Mouse (Mus musculus): ENCODE data around the gene Copb1. TPM values are rescaled to one million over a fixed set of nuclear protein-coding genes. Genes with fewer than 3 reads are reported as not detected.
A peak's percentile ranks its signal among the peaks of the same experiment; 100 is the strongest.
"Not testable (repeated sequence)": the region's sequence is repeated elsewhere in the genome, so short reads cannot be mapped to it uniquely, and the experiment has no call there.

Gene Copb1
- polyA plus RNA-seq, 1 experiment from 2014 or later = 47.2 TPM

- Histone ChIP-seq H3K36me3 (replicated peaks) (peaks cover 33% of the 10 kb centered on the region), H3K4me3 (replicated peaks) (no peak overlapping the region), H3K27me3 (no peaks in the 10 kb centered on the region), H3K9ac (no peak overlapping the region), H3K4me2 (no peak overlapping the region), H3K9me3 (replicated peaks) (no peaks in the 10 kb centered on the region), H3K4me1 (replicated peaks) (no peaks in the 10 kb centered on the region), H3K27ac (replicated peaks) (no peak overlapping the region)
- 29% methylated on average over 2 of the region's 2 CpGs for WGBS (ENCODE audit: insufficient replicate concordance)
- ATAC-seq (ENCODE audit: insufficient read depth) = no peak
These were observed 37.6 kb downstream of the Copb1 start for GRCm38 (mm10) chr7:114216908-114217307.

DNA sequence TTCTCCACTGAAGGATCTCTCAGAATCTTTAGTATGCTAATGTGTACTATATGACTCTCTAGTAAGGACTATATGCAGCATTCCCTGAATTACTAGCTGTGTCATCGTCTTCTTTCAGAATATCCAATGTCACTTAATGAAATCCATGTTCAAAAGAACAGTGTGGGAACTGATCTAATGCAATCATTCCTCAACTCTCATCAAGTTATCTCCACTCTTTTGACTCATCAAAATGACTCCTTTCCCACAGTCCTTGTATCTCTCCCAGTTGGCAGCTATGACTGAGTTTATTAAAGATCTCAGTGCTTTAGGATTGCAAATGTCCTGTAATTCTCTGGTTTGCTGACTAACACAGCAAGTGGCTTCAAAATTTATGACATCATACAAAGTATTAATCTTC lies 40.1 kb downstream of the Copb1 start:
- no peak overlapping the region for H3K27ac ChIP-seq (replicated peaks)
- H3K4me3 ChIP-seq (replicated peaks) = no peak overlapping the region
- H3K9me3 ChIP-seq (replicated peaks) = no peaks in the 10 kb centered on the region
- 77% methylated on average over 1 of the region's 1 CpGs for whole genome bisulfite sequencing (ENCODE audit: insufficient replicate concordance)
- no peak overlapping the region for H3K4me2 ChIP-seq
- no peaks in the 10 kb centered on the region for H3K27me3 ChIP-seq
- no peak for ATAC-seq (ENCODE audit: insufficient read depth)
- H3K36me3 ChIP-seq (replicated peaks) = peaks cover 23% of the 10 kb centered on the region
- no peaks in the 10 kb centered on the region for H3K4me1 ChIP-seq (replicated peaks)
- no peak overlapping the region for H3K9ac ChIP-seq

DNA sequence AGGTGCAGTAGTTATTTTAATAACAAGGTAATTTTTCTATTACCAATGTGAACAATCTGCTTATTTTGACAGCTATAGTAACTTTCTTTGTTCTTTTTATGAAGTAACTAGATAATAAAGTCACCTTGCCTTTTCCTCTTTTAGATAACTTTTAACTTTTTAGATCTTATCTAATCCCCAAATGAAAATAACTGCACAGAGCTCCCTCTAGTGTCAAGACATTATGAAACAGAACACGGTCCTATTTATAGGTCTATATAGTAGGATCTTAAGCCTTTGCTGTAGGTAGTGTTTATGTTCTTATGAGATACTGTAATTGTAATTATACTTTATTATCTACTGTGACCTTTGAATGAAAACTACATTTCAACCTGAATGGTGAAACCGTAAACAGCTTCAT lies 41.0 kb downstream of the Copb1 start:
- WGBS (ENCODE audit: insufficient replicate concordance) = 49% methylated on average over 2 of the region's 2 CpGs
- no peak overlapping the region for H3K27ac ChIP-seq (replicated peaks)
- ATAC-seq (ENCODE audit: insufficient read depth) = no peak
- H3K4me1 ChIP-seq (replicated peaks) = no peaks in the 10 kb centered on the region
- no peak overlapping the region for H3K4me3 ChIP-seq (replicated peaks)
- H3K9ac ChIP-seq = no peak overlapping the region
- no peaks in the 10 kb centered on the region for H3K27me3 ChIP-seq
- H3K9me3 ChIP-seq (replicated peaks) = no peaks in the 10 kb centered on the region
- H3K36me3 ChIP-seq (replicated peaks) = peaks cover 23% of the 10 kb centered on the region
- no peak overlapping the region for H3K4me2 ChIP-seq

DNA sequence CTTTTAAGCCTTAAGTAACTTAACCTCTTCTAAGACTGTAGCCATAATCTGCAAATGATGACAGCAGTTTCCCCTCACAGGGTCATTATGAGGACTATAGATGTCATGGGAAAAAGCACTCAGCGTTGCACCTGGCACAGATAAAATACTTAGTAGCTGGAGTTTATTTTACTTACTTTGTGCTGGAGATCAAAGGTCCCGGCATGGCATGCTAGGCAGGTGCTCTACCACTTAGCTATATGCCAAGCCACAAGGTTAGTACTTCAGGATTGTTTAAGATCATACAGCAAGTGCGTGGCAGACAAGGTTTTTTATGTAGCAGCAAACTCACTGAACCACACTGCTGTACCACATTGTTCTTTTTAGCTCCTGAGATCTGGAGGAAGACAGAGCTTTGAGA lies 43.9 kb downstream of the Copb1 start:
- no peak for ATAC-seq (ENCODE audit: insufficient read depth)
- Histone ChIP-seq H3K36me3 (replicated peaks) (peaks cover 15% of the 10 kb centered on the region), H3K4me3 (replicated peaks) (no peak overlapping the region), H3K4me2 (no peak overlapping the region), H3K27ac (replicated peaks) (no peak overlapping the region), H3K9ac (no peak overlapping the region), H3K9me3 (replicated peaks) (no peaks in the 10 kb centered on the region), H3K4me1 (replicated peaks) (no peaks in the 10 kb centered on the region), H3K27me3 (no peaks in the 10 kb centered on the region)
- 72% methylated on average over 3 of the region's 3 CpGs for WGBS (ENCODE audit: insufficient replicate concordance)

GRCm38 (mm10) chr7:114209841-114210240 lies 44.7 kb downstream of the Copb1 start:
- H3K36me3 ChIP-seq (replicated peaks) = peaks cover 13% of the 10 kb centered on the region
- 74% methylated on average over 1 of the region's 1 CpGs for WGBS (ENCODE audit: insufficient replicate concordance)
- H3K9ac ChIP-seq = no peak overlapping the region
- no peak overlapping the region for H3K27ac ChIP-seq (replicated peaks)
- no peak for ATAC-seq (ENCODE audit: insufficient read depth)
- H3K27me3 ChIP-seq = no peaks in the 10 kb centered on the region
- no peak overlapping the region for H3K4me2 ChIP-seq
- H3K4me3 ChIP-seq (replicated peaks) = no peak overlapping the region
- H3K4me1 ChIP-seq (replicated peaks) = no peaks in the 10 kb centered on the region
- H3K9me3 ChIP-seq (replicated peaks) = no peaks in the 10 kb centered on the region

- Histone ChIP-seq H3K36me3 (replicated peaks) (no peaks in the 10 kb centered on the region), H3K4me3 (replicated peaks) (no peak overlapping the region), H3K4me2 (0 out of 2 replicates have a peak overlapping the region, but pooled peaks have one; percentile 18), H3K4me1 (replicated peaks) (peaks cover 13% of the 10 kb centered on the region), H3K9ac (no peak overlapping the region), H3K27me3 (no peaks in the 10 kb centered on the region), H3K27ac (replicated peaks) (0 out of 2 replicates have a peak overlapping the region, but pooled peaks have one; percentile 48), H3K9me3 (replicated peaks) (no peaks in the 10 kb centered on the region)
- 43% methylated on average over 9 of the region's 9 CpGs for WGBS (ENCODE audit: insufficient replicate concordance)
- no peak for ATAC-seq (ENCODE audit: insufficient read depth)
These were observed 50.8 kb downstream of the Copb1 start for GRCm38 (mm10) chr7:114203491-114204359.

DNA sequence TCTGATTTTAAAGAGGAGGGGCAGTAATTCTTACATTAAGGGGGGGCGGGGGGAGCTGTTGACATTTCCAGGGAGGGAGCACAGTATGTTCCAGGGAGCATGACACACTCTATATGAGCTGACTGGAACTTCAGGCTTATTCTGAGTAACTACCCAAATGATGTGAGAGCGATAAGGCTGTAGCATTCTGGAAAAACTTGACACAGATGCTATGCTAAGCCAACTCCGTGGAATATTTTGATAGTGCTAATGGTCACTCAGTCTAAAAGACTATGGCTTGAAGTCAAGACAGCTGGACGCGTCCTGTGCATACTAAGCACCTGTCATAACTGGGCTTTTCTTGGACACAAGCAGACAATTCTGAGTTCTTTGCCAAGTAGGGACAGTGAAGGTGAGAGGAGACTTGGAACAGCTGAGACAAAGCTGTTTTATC lies 51.5 kb downstream of the Copb1 start:
- Histone ChIP-seq H3K4me3 (replicated peaks) (no peak overlapping the region), H3K4me2 (no peak overlapping the region), H3K27ac (replicated peaks) (no peak overlapping the region), H3K9ac (no peak overlapping the region), H3K36me3 (replicated peaks) (no peaks in the 10 kb centered on the region), H3K27me3 (no peaks in the 10 kb centered on the region), H3K9me3 (replicated peaks) (no peaks in the 10 kb centered on the region), H3K4me1 (replicated peaks) (peaks cover 13% of the 10 kb centered on the region)
- no peak for ATAC-seq (ENCODE audit: insufficient read depth)
- 65% methylated on average over 5 of the region's 5 CpGs for WGBS (ENCODE audit: insufficient replicate concordance)

- H3K9me3 ChIP-seq (replicated peaks) = no peaks in the 10 kb centered on the region
- no peaks in the 10 kb centered on the region for H3K27me3 ChIP-seq
- ATAC-seq (ENCODE audit: insufficient read depth) = no peak
- H3K4me1 ChIP-seq (replicated peaks) = peaks cover 13% of the 10 kb centered on the region
- H3K27ac ChIP-seq (replicated peaks) = no peak overlapping the region
- H3K9ac ChIP-seq = no peak overlapping the region
- no peak overlapping the region for H3K4me3 ChIP-seq (replicated peaks)
- no peaks in the 10 kb centered on the region for H3K36me3 ChIP-seq (replicated peaks)
- 68% methylated on average over 2 of the region's 2 CpGs for WGBS (ENCODE audit: insufficient replicate concordance)
- H3K4me2 ChIP-seq = no peak overlapping the region
These were observed 53.9 kb downstream of the Copb1 start for GRCm38 (mm10) chr7:114200651-114201050.

- Histone ChIP-seq H3K9ac (no peak overlapping the region), H3K9me3 (replicated peaks) (no peaks in the 10 kb centered on the region), H3K4me1 (replicated peaks) (peaks cover 12% of the 10 kb centered on the region), H3K4me3 (replicated peaks) (no peak overlapping the region), H3K36me3 (replicated peaks) (no peaks in the 10 kb centered on the region), H3K27ac (replicated peaks) (no peak overlapping the region), H3K4me2 (no peak overlapping the region), H3K27me3 (no peaks in the 10 kb centered on the region)
- 69% methylated on average over 3 of the region's 3 CpGs for WGBS (ENCODE audit: insufficient replicate concordance)
- ATAC-seq (ENCODE audit: insufficient read depth) = no peak
These were observed 54.9 kb downstream of the Copb1 start for GRCm38 (mm10) chr7:114199428-114200110.

- no peak for ATAC-seq (ENCODE audit: insufficient read depth)
- Histone ChIP-seq H3K4me1 (replicated peaks) (peaks cover 2% of the 10 kb centered on the region; the same call in 1 of the 2 replicates), H3K9me3 (replicated peaks) (no peaks in the 10 kb centered on the region), H3K4me3 (replicated peaks) (no peak overlapping the region), H3K36me3 (replicated peaks) (no peaks in the 10 kb centered on the region), H3K4me2 (no peak overlapping the region), H3K27ac (replicated peaks) (no peak overlapping the region), H3K9ac (no peak overlapping the region), H3K27me3 (no peaks in the 10 kb centered on the region)
- 45% methylated on average over 1 of the region's 1 CpGs for WGBS (ENCODE audit: insufficient replicate concordance)
These were observed 56.3 kb downstream of the Copb1 start for GRCm38 (mm10) chr7:114198252-114198651.

DNA sequence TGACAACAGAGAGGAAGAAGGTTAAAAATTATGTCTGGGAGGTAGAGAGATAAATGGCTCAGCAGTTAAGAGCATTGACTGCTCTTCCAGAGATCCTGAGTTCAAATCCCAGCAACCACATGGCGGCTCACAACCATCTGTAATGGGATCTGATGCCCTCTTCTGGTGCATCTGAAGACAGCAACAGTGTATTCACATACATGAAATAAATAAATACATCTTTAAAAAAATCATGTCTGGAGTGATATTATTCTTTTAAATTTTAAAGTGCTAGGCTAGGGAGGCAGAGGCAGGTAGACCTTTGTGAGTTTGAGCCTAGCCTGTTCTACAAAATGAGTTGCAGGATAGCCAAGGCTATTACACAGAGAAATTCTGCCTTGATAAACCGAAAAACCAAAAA lies 57.9 kb downstream of the Copb1 start:
- WGBS (ENCODE audit: insufficient replicate concordance) = 62% methylated on average over 2 of the region's 2 CpGs
- H3K27ac ChIP-seq (replicated peaks); H3K9ac ChIP-seq; H3K9me3 ChIP-seq (replicated peaks); ATAC-seq (ENCODE audit: insufficient read depth); H3K4me3 ChIP-seq (replicated peaks); H3K36me3 ChIP-seq (replicated peaks); H3K4me1 ChIP-seq (replicated peaks); H3K4me2 ChIP-seq; H3K27me3 ChIP-seq: not testable (repeated sequence)
